9 mouse cellular contexts compared by ENCODE assay signal in the genomic region with DNA sequence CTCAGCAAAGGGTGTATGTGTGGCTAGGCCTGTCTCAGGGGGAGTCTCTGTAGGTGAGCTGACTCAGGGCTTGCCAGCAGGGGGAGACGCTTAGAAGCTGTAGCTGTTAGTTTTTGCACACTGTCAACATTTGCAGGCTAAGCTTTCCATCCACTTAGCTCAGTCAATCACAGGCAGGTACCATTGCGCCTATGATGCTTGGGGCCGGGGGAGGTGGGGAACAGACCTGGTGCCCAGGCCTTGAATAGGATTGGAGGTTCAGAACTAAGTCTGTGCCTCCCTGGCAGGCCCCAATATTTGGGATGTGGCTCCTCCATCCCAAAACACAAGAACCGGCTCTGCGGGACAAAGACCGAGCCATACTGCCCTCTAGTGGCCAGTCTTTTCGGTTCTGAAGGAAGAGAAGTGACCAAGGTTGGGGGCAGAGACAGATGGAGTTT. TPM values are rescaled to one million over a fixed set of nuclear protein-coding genes. Genes with fewer than 3 reads are reported as not detected.
A peak's percentile ranks its signal among the peaks of the same experiment; 100 is the strongest.
DNase-seq lines count a peak whose midpoint lies in the region; ATAC-seq and TF ChIP-seq lines count a peak whose summit lies in the region.
"Had no signal": no experiment of that assay in that cellular context is flagged by ENCODE, and none has a peak within 500 bp of the region (broad histone marks: within the 10 kb centered on the region; RNA-seq: fewer than 3 reads in every experiment).

No protein-coding gene starts in this region.

- no peak for TF ChIP-seq EP300 in MEL (IDR thresholded peaks at IDR 0.05; ENCODE audit: low read depth in 1 of 2, low read length in 2 of 2)

- H3K27me3 ChIP-seq in intestine, embryonic 14.5 days (replicated peaks; ENCODE audit: control insufficient read depth, insufficient read depth, low read length), result peaks cover 14% of the 10 kb centered on the region
- peaks cover 25% of the 10 kb centered on the region for H3K27me3 ChIP-seq in intestine, embryonic 16.5 days (replicated peaks; ENCODE audit: control insufficient read depth, insufficient read depth, low read length)
- no peaks in the 10 kb centered on the region for H3K27me3 ChIP-seq in MEL (ENCODE audit: control insufficient read depth in 1 of 2, insufficient read depth in 2 of 2, low read length in 2 of 2)
- peaks cover 20% of the 10 kb centered on the region for H3K27me3 ChIP-seq in kidney, postnatal 0 days (ENCODE audit: insufficient read depth, low read length)

- no peak for ATAC-seq in intestine, embryonic 14.5 days (replicated peaks; ENCODE audit: low FRiP score, low TSS enrichment, low read depth)
- ATAC-seq in intestine, embryonic 16.5 days, result no peak
- no peak for ATAC-seq in kidney, postnatal 0 days (replicated peaks; ENCODE audit: low FRiP score, low read depth)

- no peak overlapping the region for H3K27ac ChIP-seq in intestine, embryonic 14.5 days (ENCODE audit: low read depth)
- no peak overlapping the region for H3K27ac ChIP-seq in intestine, embryonic 16.5 days (ENCODE audit: low read length)
- H3K27ac ChIP-seq in MEL (ENCODE audit: control insufficient read depth, low read depth, low read length), result no peak overlapping the region
- no peak overlapping the region for H3K27ac ChIP-seq in kidney, postnatal 0 days

- TF ChIP-seq CTCF in MEL (IDR thresholded peaks at IDR 0.05 in 2 of 3, conservative IDR thresholded peaks at IDR 0.05 in 1 of 3; ENCODE audit: control insufficient read depth in 1 of 3, insufficient read depth in 1 of 3, low read depth in 2 of 3, low read length in 3 of 3, poor library complexity in 1 of 3, severe bottlenecking in 1 of 3), result peak; percentile 53 to 87 (median 70)
- peak; percentile 77 for TF ChIP-seq CTCF in kidney, postnatal 0 days (IDR thresholded peaks at IDR 0.05; ENCODE audit: low read depth)

- H3K9ac ChIP-seq in intestine, embryonic 14.5 days (ENCODE audit: low read length), result no peak overlapping the region
- no peak overlapping the region for H3K9ac ChIP-seq in intestine, embryonic 16.5 days (ENCODE audit: low read depth, low read length)
- H3K9ac ChIP-seq in MEL (ENCODE audit: control insufficient read depth, low read depth, low read length, poor library complexity, severe bottlenecking), result no peak overlapping the region
- H3K9ac ChIP-seq in kidney, postnatal 0 days (ENCODE audit: low read depth, low read length), result no peak overlapping the region

- H3K4me3 ChIP-seq in intestine, embryonic 14.5 days (ENCODE audit: low read depth, low read length), result no peak overlapping the region
- no peak overlapping the region for H3K4me3 ChIP-seq in intestine, embryonic 16.5 days (ENCODE audit: low read length)
- no peak overlapping the region for H3K4me3 ChIP-seq in MEL (ENCODE audit: control insufficient read depth in 1 of 2, insufficient read depth in 1 of 2, low read depth in 2 of 2, low read length in 2 of 2)
- no peak overlapping the region for H3K4me3 ChIP-seq in kidney, postnatal 0 days (replicated peaks; ENCODE audit: low read depth, low read length)

- WGBS in intestine, embryonic 14.5 days, result 2% methylated on average over 7 of the region's 7 CpGs
- 2% methylated on average over 7 of the region's 7 CpGs for WGBS in intestine, embryonic 16.5 days
- 2% methylated on average over 7 of the region's 7 CpGs for WGBS in kidney, postnatal 0 days

- TF ChIP-seq POLR2A in MEL (IDR thresholded peaks at IDR 0.05; ENCODE audit: control insufficient read depth in 1 of 2, insufficient read depth in 1 of 2, low read depth in 1 of 2, low read length in 2 of 2, poor library complexity in 1 of 2), result no peak

- H3K36me3 ChIP-seq in intestine, embryonic 14.5 days (ENCODE audit: control insufficient read depth, insufficient read depth, low read length), result no peaks in the 10 kb centered on the region
- no peaks in the 10 kb centered on the region for H3K36me3 ChIP-seq in intestine, embryonic 16.5 days (ENCODE audit: control insufficient read depth, insufficient read depth, low read length)
- no peaks in the 10 kb centered on the region for H3K36me3 ChIP-seq in MEL (ENCODE audit: control insufficient read depth in 1 of 2, insufficient read depth in 2 of 2, low read length in 2 of 2)
- H3K36me3 ChIP-seq in kidney, postnatal 0 days (ENCODE audit: insufficient read depth, low read length), result no peaks in the 10 kb centered on the region

- peak; percentile 60 for TF ChIP-seq RAD21 in MEL (IDR thresholded peaks at IDR 0.05; ENCODE audit: low read depth, low read length)

- no peak overlapping the region for H3K4me2 ChIP-seq in intestine, embryonic 14.5 days (ENCODE audit: low read length)
- no peak overlapping the region for H3K4me2 ChIP-seq in intestine, embryonic 16.5 days (ENCODE audit: low read depth, low read length)
- H3K4me2 ChIP-seq in kidney, postnatal 0 days (ENCODE audit: low read length), result no peak overlapping the region

- no peaks in the 10 kb centered on the region; the same call in 1 of the 2 replicates for H3K79me2 ChIP-seq in MEL (ENCODE audit: control insufficient read depth, insufficient read depth, low read length, poor library complexity)

- peak; percentile 85 for DNase-seq in intestine, embryonic 14.5 days (ENCODE audit: low spot score)
- peak; percentile 72 for DNase-seq in MEL (ENCODE audit: low read depth, low spot score)
- DNase-seq in cerebellum, postnatal 25 days, result peak; percentile 78 to 89
- peak; percentile 71 for DNase-seq in gastrocnemius, adult 18-20 months (ENCODE audit: low spot score)
- DNase-seq in kidney, postnatal 0 days (ENCODE audit: low spot score), result peak; percentile 80
- peak; percentile 85 for DNase-seq in mesoderm, embryonic 11.5 days (ENCODE audit: low read depth, low spot score)
- DNase-seq in spleen, postnatal 10 days (ENCODE audit: low spot score in 2 of 2), result peak; percentile 41 to 74

- H3K9me3 ChIP-seq in intestine, embryonic 14.5 days (ENCODE audit: control insufficient read depth, low read length), result no peaks in the 10 kb centered on the region
- no peaks in the 10 kb centered on the region for H3K9me3 ChIP-seq in intestine, embryonic 16.5 days (ENCODE audit: control insufficient read depth, low read length)
- no peaks in the 10 kb centered on the region for H3K9me3 ChIP-seq in MEL (replicated peaks; ENCODE audit: insufficient read depth, low read length)
- H3K9me3 ChIP-seq in kidney, postnatal 0 days (replicated peaks; ENCODE audit: low read length), result no peaks in the 10 kb centered on the region

- peaks cover 17% of the 10 kb centered on the region for H3K4me1 ChIP-seq in intestine, embryonic 14.5 days (replicated peaks; ENCODE audit: control insufficient read depth, insufficient read depth, low read length)
- H3K4me1 ChIP-seq in intestine, embryonic 16.5 days (ENCODE audit: control insufficient read depth, insufficient read depth, low read length), result peaks cover 16% of the 10 kb centered on the region
- H3K4me1 ChIP-seq in MEL (ENCODE audit: control insufficient read depth in 1 of 2, insufficient read depth in 2 of 2, low read length in 2 of 2), result peaks cover 0 to 5% of the 10 kb centered on the region in 2 experiments; a peak in 1 of 4 replicates
- peaks cover 16% of the 10 kb centered on the region; the same call in 1 of the 2 replicates for H3K4me1 ChIP-seq in kidney, postnatal 0 days (replicated peaks; ENCODE audit: insufficient read depth, low read length)

TF ChIP-seq in MEL, 35 proteins besides CTCF, POLR2A, EP300 and RAD21:
- no peak for TF ChIP-seq MEF2A (IDR thresholded peaks at IDR 0.05; ENCODE audit: extremely low read depth, insufficient replicate concordance, low read depth, low read length, poor library complexity, severe bottlenecking)
- TF ChIP-seq ELF1 (IDR thresholded peaks at IDR 0.05; ENCODE audit: low read depth, low read length), result no peak
- no peak for TF ChIP-seq CHD1 (IDR thresholded peaks at IDR 0.05; ENCODE audit: low read depth, low read length)
- TF ChIP-seq SMC3 (IDR thresholded peaks at IDR 0.05; ENCODE audit: low read depth, low read length), result peak; percentile 55
- TF ChIP-seq ZC3H11A (IDR thresholded peaks at IDR 0.05; ENCODE audit: low read depth, low read length), result peak; percentile 38; the same call in 1 of the 2 replicates
- TF ChIP-seq TAL1 (IDR thresholded peaks at IDR 0.05; ENCODE audit: low read length), result no peak
TF ChIP-seq in MEL: peak in this region for 2.

RNA-seq across cellular contexts. Expression of a gene that starts 2.6 kb away (rescaled TPM):
- 7.4 and 8.8 TPM in 2 replicates for polyA plus RNA-seq in intestine, embryonic 14.5 days (2014; fragmentation: Nextera tagmentation; extraction: Ambion mirVana)
- 6.2 and 6.8 TPM in 2 replicates for polyA plus RNA-seq in intestine, embryonic 16.5 days (2015; fragmentation: Nextera tagmentation; extraction: Ambion mirVana)
- total RNA-seq in MEL (2012; rRNA removed), result 8.4 and 10.2 TPM in 2 replicates
- 10 to 100 TPM in 1 of 2 experiments, not detected in 1; 17.3 TPM for polyA plus RNA-seq in MEL (2012; ENCODE audit: insufficient read depth in 1 of 2, insufficient read length in 2 of 2, low read depth in 1 of 2, low replicate concordance in 2 of 2, missing spikeins in 1 of 2)
- 1 to 10 TPM; 2.4 to 2.7 TPM for total RNA-seq in gastrocnemius, adult 18-20 months (2021)
- polyA plus RNA-seq in kidney, postnatal 0 days (2015; fragmentation: Nextera tagmentation; extraction: Ambion mirVana), result 0.70 and 0.72 TPM in 2 replicates

RNA-seq across cellular contexts. Expression of a gene that starts 12.0 kb away (rescaled TPM):
- 59.7 and 66.5 TPM in 2 replicates for polyA plus RNA-seq in intestine, embryonic 14.5 days (2014; fragmentation: Nextera tagmentation; extraction: Ambion mirVana)
- polyA plus RNA-seq in intestine, embryonic 16.5 days (2015; fragmentation: Nextera tagmentation; extraction: Ambion mirVana), result 40.8 and 45.2 TPM in 2 replicates
- 3.8 and 3.9 TPM in 2 replicates for total RNA-seq in MEL (2012; rRNA removed)
- 1 to 10 TPM in 1 of 2 experiments, not detected in 1; 7.1 TPM for polyA plus RNA-seq in MEL (2012; ENCODE audit: insufficient read depth in 1 of 2, insufficient read length in 2 of 2, low read depth in 1 of 2, low replicate concordance in 2 of 2, missing spikeins in 1 of 2)
- 1 to 10 TPM; 3.3 to 3.4 TPM for total RNA-seq in gastrocnemius, adult 18-20 months (2021)
- polyA plus RNA-seq in kidney, postnatal 0 days (2015; fragmentation: Nextera tagmentation; extraction: Ambion mirVana), result 21.6 and 25.0 TPM in 2 replicates

RNA-seq across cellular contexts. Expression of a gene that starts 19.4 kb away (rescaled TPM):
- polyA plus RNA-seq in intestine, embryonic 14.5 days (2014; fragmentation: Nextera tagmentation; extraction: Ambion mirVana), result 470 and 522 TPM in 2 replicates
- 626 and 672 TPM in 2 replicates for polyA plus RNA-seq in intestine, embryonic 16.5 days (2015; fragmentation: Nextera tagmentation; extraction: Ambion mirVana)
- total RNA-seq in MEL (2012; rRNA removed), result 71.9 and 78.1 TPM in 2 replicates
- 100 to 1,000 TPM in 1 of 2 experiments, not detected in 1; 131 TPM for polyA plus RNA-seq in MEL (2012; ENCODE audit: insufficient read depth in 1 of 2, insufficient read length in 2 of 2, low read depth in 1 of 2, low replicate concordance in 2 of 2, missing spikeins in 1 of 2)
- total RNA-seq in gastrocnemius, adult 18-20 months (2021), result 10 to 100 TPM in 1 of 2 experiments, 1 to 10 TPM in 1; 8.2 to 14.7 TPM
- polyA plus RNA-seq in kidney, postnatal 0 days (2015; fragmentation: Nextera tagmentation; extraction: Ambion mirVana), result 460 and 496 TPM in 2 replicates

RNA-seq across cellular contexts. Expression of a gene that starts 52.9 kb away (rescaled TPM):
- 76.9 and 111 TPM in 2 replicates for polyA plus RNA-seq in intestine, embryonic 14.5 days (2014; fragmentation: Nextera tagmentation; extraction: Ambion mirVana)
- 261 and 264 TPM in 2 replicates for polyA plus RNA-seq in intestine, embryonic 16.5 days (2015; fragmentation: Nextera tagmentation; extraction: Ambion mirVana)
- total RNA-seq in MEL (2012; rRNA removed), result 3.8 and 5.4 TPM in 2 replicates
- polyA plus RNA-seq in MEL (2012; ENCODE audit: insufficient read depth in 1 of 2, insufficient read length in 2 of 2, low read depth in 1 of 2, low replicate concordance in 2 of 2, missing spikeins in 1 of 2), result under 1 TPM in 1 of 2 experiments, not detected in 1; 0.85 TPM
- total RNA-seq in gastrocnemius, adult 18-20 months (2021), result 1 to 10 TPM in 1 of 2 experiments, under 1 TPM in 1; 0.66 to 1.1 TPM
- 23.7 and 24.1 TPM in 2 replicates for polyA plus RNA-seq in kidney, postnatal 0 days (2015; fragmentation: Nextera tagmentation; extraction: Ambion mirVana)
- total RNA-seq: left cerebral cortex, adult 8-10 months had no signal
